Mouse (Mus musculus) heart, embryonic 10.5 days (tissue): ENCODE data around the gene Alk. TPM values are rescaled to one million over a fixed set of nuclear protein-coding genes. Genes with fewer than 3 reads are reported as not detected.

Source experiments
- DNase-seq: peaks from one replicate; pipeline ENCODE4 v3.0.0-alpha.2; 2017; ENCODE audit warnings: low spot score
- H3K27ac ChIP-seq: fragments of 300-500 bp; sonication (generic); 2 replicates; pipeline ENCODE4 v1.5.1; 2016; ENCODE audit warnings: mild to moderate bottlenecking
- H3K27me3 ChIP-seq: fragments of 300-500 bp; sonication (generic); 2 replicates; pipeline ENCODE4 v1.6.1; 2016; ENCODE audit warnings: mild to moderate bottlenecking; ENCODE audit not compliant: poor library complexity, insufficient read depth, severe bottlenecking
- H3K36me3 ChIP-seq: fragments of 300-500 bp; sonication (generic); 2 replicates; pipeline ENCODE4 v1.6.1; 2016; ENCODE audit warnings: mild to moderate bottlenecking, moderate library complexity
- H3K4me1 ChIP-seq: fragments of 300-500 bp; sonication (generic); 2 replicates; pipeline ENCODE4 v1.6.1; 2016; ENCODE audit warnings: mild to moderate bottlenecking
- H3K4me3 ChIP-seq: fragments of 300-500 bp; sonication (generic); 2 replicates; pipeline ENCODE4 v1.5.1; 2016; ENCODE audit warnings: mild to moderate bottlenecking, moderate library complexity
- H3K9me3 ChIP-seq: fragments of 300-500 bp; sonication (generic); 2 replicates; pipeline ENCODE4 v1.6.1; 2016; ENCODE audit warnings: mild to moderate bottlenecking, moderate library complexity
- WGBS: fragments of 180-500 bp; shearing (Covaris S2); methylation state at CpG from one replicate; pipeline ENCODE4 v1.1.7; 2016; 5-methylcytosine and 5-hydroxymethylcytosine counted together
- polyA plus RNA-seq: library from polyadenylated mRNA; unstranded; fragments of >200 nt; fragmentation: Nextera tagmentation; extraction: Ambion mirVana; gene quantifications from 2 replicates; pipeline ENCODE4 v1.2.1, GENCODE M21; 2016

The Alk gene
- polyA plus RNA-seq, 1 experiment from 2014 or later, result 0.78 TPM

DNA sequence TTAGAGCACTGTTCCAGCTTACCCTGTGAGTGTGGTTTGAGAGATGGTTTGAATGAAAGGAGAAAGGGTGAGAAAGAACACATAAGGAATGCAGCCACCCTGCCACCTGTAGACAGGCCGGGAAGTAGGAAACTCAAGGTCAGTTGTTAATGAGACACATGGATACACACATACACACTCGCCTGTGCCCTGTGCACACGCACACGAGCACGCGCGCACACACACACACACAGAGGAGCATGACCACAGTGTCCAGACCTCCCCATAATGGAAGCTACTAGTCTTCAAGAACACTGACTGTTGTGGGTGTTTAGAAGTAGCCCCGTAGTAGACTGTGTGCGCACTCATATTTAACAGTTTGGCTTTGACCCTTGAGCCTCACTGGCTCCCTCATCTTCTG, 424.2 kb downstream of the Alk start:
- no peak overlapping the region for H3K27ac ChIP-seq
- no peaks in the 10 kb centered on the region for H3K36me3 ChIP-seq
- DNase-seq, result no peak
- H3K4me1 ChIP-seq, result 0 out of 2 replicates have a peak, but pooled peaks cover 4% of the 10 kb centered on the region
- 94% methylated on average over 9 of the region's 9 CpGs for WGBS
- H3K9me3 ChIP-seq, result no peaks in the 10 kb centered on the region
- no peaks in the 10 kb centered on the region for H3K27me3 ChIP-seq
- H3K4me3 ChIP-seq, result no peak overlapping the region

DNA sequence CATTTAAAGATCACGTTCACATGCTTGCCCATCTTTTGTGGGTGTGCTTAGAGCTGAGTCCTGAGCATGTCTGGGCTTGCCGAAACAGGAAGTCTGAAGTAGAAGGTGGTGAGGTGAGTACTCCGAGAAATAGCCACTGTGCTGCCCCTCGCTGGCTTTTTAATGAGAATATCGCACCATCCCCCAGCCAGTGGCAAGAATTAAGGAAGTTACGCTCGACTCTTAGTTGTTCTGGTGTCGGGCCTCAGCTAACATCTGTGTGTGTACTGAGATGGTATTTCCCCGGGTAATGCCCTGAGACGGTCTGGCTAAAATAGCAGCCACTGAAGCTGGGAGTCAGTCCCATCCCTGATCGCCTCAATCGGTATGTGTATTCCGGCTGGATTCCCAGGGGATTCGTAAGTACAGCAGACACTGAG, 424.7 kb downstream of the Alk start:
- WGBS, result 90% methylated on average over 14 of the region's 14 CpGs
- no peak overlapping the region for H3K4me3 ChIP-seq
- H3K9me3 ChIP-seq, result no peaks in the 10 kb centered on the region
- DNase-seq, result no peak
- no peaks in the 10 kb centered on the region for H3K27me3 ChIP-seq
- H3K36me3 ChIP-seq, result no peaks in the 10 kb centered on the region
- 0 out of 2 replicates have a peak, but pooled peaks cover 4% of the 10 kb centered on the region for H3K4me1 ChIP-seq
- no peak overlapping the region for H3K27ac ChIP-seq

DNA sequence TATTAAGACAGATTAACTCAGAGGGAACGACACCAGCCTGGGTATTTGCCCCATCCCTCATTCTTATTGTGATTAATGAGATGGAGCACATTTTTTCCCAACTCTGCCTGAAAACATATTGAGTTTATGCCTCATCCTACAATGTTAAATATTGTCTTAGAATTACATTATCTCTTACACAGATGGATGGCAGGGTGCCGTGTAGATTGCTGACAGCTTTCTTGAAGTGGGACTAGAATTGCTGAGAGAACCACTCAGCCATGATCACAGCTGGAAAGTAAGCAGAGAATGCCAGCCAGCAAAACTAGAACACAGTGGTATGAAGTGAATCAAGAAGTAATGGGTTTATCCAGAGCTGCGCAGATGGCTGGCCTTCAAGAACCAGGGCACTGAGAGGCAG, 430.6 kb downstream of the Alk start:
- Histone ChIP-seq H3K36me3 (no peaks in the 10 kb centered on the region), H3K27ac (no peak overlapping the region), H3K4me3 (no peak overlapping the region), H3K9me3 (no peaks in the 10 kb centered on the region), H3K27me3 (no peaks in the 10 kb centered on the region; the same call in 1 of the 2 replicates), H3K4me1 (0 out of 2 replicates have a peak, but pooled peaks cover 4% of the 10 kb centered on the region)
- DNase-seq, result peak; percentile 41
- WGBS, result 74% methylated on average over 3 of the region's 3 CpGs

DNA sequence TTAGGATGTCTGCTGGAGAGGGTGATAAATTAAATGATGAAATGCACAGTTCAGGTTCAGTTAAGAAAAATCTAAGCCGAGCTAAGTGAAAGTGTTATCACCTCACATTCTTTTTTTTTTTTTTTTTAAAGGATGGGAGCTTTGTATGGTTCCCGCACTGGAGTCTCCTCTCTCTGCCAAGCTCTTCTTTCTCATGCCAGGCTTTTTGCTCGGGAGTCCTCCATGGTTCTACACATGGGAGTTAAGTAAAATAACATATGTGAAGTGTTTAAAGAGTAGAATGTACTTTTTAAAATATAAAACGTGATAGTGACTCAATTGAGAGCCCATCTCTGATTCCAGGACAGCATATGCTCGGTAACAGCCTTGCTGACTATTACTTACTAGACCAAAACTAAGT, 436.3 kb downstream of the Alk start:
- DNase-seq, result no peak
- H3K27me3 ChIP-seq, result no peaks in the 10 kb centered on the region; the same call in 1 of the 2 replicates
- H3K36me3 ChIP-seq, result no peaks in the 10 kb centered on the region
- H3K27ac ChIP-seq, result no peak overlapping the region
- H3K4me3 ChIP-seq, result no peak overlapping the region
- H3K4me1 ChIP-seq, result no peaks in the 10 kb centered on the region
- 73% methylated on average over 5 of the region's 5 CpGs for WGBS
- no peaks in the 10 kb centered on the region for H3K9me3 ChIP-seq

DNA sequence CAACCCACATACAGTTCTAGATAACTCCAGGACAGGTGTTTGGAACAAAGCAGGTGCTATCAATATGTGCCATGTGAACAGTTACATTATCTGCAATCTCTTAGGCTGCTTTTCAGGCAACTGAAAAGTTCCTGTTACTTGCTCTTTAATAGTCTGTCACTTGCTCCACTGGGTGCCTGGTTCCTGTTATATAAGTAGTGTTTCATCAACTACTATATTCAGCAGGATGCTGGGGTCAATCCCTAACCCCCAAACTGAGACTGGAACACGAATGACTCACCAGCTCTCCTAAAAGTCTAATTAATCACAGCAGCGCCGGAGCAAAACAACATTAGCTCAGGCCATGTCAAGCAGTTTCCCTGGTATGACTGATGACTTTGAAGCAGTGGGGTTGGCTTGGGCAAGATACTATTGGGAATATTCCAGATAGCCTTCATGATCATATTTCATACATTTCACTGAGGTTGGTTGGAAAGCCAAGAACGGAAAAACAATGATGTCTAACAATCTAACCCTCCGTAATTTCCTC, 445.5 kb downstream of the Alk start:
- WGBS, result 70% methylated on average over 5 of the region's 5 CpGs
- Histone ChIP-seq H3K27ac (no peak overlapping the region), H3K9me3 (no peaks in the 10 kb centered on the region), H3K27me3 (no peaks in the 10 kb centered on the region), H3K4me1 (peaks cover 3% of the 10 kb centered on the region; the same call in 1 of the 2 replicates), H3K36me3 (no peaks in the 10 kb centered on the region), H3K4me3 (no peak overlapping the region)
- peak; percentile 28 for DNase-seq

DNA sequence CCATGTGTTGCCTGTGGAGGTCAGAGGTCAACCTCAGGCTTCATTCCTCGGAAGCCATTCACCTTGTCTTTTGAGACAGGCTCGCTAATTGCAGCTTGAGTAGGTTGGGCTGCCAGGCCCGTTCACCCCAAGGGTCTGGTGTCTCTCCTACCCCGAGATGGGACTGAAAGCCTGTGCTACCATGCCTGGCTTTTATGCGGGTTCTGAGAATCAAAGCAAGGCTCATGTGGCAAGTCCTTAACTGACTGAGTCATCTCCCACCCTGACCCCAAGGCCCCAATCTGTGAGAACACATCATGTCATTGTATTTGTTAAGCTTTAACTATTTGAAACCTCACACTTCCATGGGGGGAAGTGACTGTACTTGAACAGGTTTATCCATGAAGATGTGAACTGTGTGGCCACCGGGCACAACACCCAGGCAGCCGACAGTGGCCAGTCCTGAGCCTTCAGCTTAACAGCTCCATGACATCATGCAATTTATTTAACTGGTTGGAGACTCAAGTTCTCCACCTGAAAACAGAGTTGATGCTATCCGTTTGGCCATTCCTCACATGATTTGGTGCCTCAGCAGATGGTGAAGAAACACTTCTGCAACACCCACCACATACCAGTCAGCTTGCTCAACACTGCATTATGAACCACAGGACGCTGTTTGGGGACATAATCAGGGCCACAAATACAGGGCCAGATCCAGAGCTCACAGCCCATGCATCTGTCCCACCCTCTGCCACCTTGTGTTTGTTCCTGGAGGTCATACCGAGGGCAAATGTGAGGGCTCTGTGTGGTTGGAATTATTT, 446.4 kb downstream of the Alk start:
- no peaks in the 10 kb centered on the region for H3K36me3 ChIP-seq
- H3K4me1 ChIP-seq, result peaks cover 3% of the 10 kb centered on the region; the same call in 1 of the 2 replicates
- 70% methylated on average over 10 of the region's 10 CpGs for WGBS
- H3K27ac ChIP-seq, result no peak overlapping the region; the same call in 1 of the 2 replicates
- peak; percentile 60 for DNase-seq
- H3K9me3 ChIP-seq, result no peaks in the 10 kb centered on the region
- no peaks in the 10 kb centered on the region for H3K27me3 ChIP-seq
- no peak overlapping the region for H3K4me3 ChIP-seq

DNA sequence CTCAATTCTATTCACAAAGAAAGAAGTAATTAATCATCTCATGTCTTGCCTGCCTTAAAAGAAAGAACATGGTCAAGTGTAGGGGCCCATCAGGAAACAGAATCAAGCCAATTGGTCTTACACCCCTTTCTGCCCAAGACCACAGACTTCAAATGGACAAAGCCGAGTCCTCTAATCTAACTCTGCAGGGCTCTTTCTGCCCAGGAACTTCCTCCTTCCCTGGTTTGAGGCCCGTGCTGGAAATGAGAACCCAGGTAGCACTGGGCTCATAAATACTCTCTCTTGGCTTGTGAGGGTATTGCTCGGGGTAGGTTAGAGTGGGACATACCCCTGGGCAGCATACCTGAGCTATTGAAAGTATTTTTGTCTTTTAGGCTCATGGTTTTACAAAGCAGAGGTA, 451.4 kb downstream of the Alk start:
- H3K4me3 ChIP-seq, result no peak overlapping the region
- H3K27me3 ChIP-seq, result no peaks in the 10 kb centered on the region
- H3K36me3 ChIP-seq, result no peaks in the 10 kb centered on the region
- 69% methylated on average over 3 of the region's 3 CpGs for WGBS
- H3K27ac ChIP-seq, result no peak overlapping the region
- DNase-seq, result peak; percentile 53
- H3K4me1 ChIP-seq, result no peaks in the 10 kb centered on the region; the same call in 1 of the 2 replicates
- no peaks in the 10 kb centered on the region for H3K9me3 ChIP-seq

DNA sequence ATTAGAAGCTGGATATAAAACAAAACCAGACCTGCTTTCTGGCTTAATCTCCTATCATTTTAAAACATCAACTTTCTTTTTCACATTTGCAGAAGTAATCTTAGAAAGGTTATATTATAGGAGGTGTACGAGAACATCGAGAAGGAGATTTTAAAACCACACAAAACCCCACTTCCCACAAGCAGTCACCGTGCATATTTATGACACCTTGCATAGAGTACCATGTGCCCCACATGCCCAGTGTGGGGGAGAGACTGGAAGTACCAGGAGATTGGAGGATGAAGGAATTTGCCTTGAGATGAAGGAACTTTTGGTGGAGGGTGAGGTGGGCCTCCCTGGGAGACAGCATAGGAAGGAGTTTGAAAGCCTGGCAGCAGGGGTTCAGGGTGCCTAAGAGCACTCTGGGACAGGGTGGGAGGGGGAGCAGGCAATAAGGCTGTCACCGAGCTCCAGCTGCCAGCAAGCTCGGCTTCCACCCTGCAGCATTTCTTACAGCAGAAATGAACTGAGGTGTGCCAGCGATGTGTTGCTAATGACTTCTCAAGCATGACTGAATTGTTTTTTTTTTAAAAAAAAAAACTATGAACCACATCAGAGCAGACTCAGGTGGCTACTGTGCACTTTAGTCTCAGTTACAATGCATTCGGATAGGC, 459.4 kb downstream of the Alk start:
- Histone ChIP-seq H3K27me3 (no peaks in the 10 kb centered on the region; the same call in 1 of the 2 replicates), H3K27ac (no peak overlapping the region), H3K36me3 (no peaks in the 10 kb centered on the region), H3K4me3 (no peak overlapping the region), H3K9me3 (no peaks in the 10 kb centered on the region), H3K4me1 (no peaks in the 10 kb centered on the region)
- DNase-seq, result no peak
- WGBS, result 75% methylated on average over 7 of the region's 7 CpGs

DNA sequence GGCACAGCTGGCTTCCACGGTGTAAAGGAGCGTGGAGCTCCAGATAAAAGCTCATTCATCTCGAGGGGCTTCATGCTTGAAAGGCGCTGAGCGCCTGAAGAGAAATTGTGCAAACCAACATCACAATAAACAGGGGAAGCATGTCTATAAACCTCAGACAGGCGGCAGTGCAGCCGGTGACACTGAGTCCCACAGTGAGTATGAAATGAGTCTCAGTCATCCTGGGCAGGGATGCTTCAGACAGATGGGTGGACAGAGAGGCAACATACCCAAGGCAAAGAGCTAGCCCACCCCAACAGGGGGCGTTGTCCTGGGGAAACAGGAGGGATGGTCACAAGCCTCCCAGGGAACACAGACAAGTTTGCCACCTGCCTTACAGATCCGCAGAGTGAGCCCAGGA, 460.0 kb downstream of the Alk start:
- no peak for DNase-seq
- H3K4me3 ChIP-seq, result no peak overlapping the region
- no peaks in the 10 kb centered on the region for H3K9me3 ChIP-seq
- H3K4me1 ChIP-seq, result no peaks in the 10 kb centered on the region
- H3K27ac ChIP-seq, result no peak overlapping the region
- no peaks in the 10 kb centered on the region; the same call in 1 of the 2 replicates for H3K27me3 ChIP-seq
- no peaks in the 10 kb centered on the region for H3K36me3 ChIP-seq
- 74% methylated on average over 9 of the region's 9 CpGs for WGBS

DNA sequence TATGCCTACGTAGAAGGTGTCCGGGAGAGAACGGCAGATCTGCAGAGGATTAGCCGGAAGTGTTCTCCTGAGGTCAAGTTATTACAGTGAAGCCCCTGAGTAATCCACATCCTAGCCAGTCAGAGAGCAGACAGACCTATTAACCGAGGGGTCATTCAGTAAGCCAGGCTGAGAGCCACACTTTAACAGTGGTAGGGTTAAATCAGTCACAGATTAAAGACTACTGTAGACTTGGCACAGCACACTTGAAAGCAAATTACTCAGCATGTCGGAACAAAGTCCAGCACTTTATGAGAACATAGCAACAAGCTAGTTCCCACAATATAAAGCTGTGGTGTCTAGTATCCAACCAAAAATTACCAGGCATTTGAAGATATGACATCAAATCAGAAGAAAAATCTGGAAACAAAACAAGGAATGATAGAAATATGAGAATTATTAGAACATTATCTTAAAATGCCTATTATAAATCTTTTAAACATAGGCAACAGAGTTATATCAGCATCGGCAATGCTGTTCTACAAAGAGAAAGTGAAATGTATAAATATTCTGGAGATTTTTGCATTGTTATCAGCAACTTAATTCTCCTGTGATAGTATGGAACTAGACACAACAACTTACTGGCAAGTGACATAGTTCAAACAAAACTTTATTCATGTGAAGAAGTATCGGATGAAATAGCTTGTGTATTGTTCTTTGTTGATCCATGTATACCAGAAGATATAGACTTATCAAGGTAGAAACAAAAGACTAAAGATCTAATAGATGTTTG, 472.1 kb downstream of the Alk start:
- H3K4me1 ChIP-seq, result no peaks in the 10 kb centered on the region
- DNase-seq, result no peak
- WGBS, result 85% methylated on average over 8 of the region's 8 CpGs

DNA sequence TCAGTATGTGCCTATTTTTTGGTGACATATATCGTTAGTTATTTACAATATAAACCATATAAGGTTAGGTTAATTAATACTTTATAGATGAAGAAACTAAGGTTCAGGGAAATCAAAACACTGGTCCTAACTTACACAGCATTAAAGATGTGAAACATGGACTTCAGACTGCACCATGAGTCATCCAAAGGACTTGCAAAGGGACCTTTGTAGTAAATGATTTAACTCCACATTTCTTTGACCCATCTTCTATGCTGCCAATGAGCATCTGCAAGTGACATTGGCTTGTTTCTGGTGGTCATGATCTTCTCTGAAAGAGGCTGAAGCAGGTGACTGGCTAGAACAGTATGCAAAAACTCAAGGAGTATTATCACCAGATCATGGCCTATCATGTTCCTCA, 482.8 kb downstream of the Alk start:
- Histone ChIP-seq H3K27ac (no peak overlapping the region), H3K4me3 (no peak overlapping the region), H3K36me3 (no peaks in the 10 kb centered on the region), H3K4me1 (no peaks in the 10 kb centered on the region), H3K27me3 (no peaks in the 10 kb centered on the region), H3K9me3 (no peaks in the 10 kb centered on the region)
- no peak for DNase-seq
- WGBS, result 86% methylated on average over 1 of the region's 1 CpGs

More for the DNA sequence above, 472.1 kb downstream of the Alk start:
- no peak overlapping the region for H3K4me3 ChIP-seq
- H3K27ac ChIP-seq, result no peak overlapping the region
- H3K27me3 ChIP-seq, result no peaks in the 10 kb centered on the region
- no peaks in the 10 kb centered on the region; the same call in 1 of the 2 replicates for H3K9me3 ChIP-seq
- H3K36me3 ChIP-seq, result no peaks in the 10 kb centered on the region

DNA sequence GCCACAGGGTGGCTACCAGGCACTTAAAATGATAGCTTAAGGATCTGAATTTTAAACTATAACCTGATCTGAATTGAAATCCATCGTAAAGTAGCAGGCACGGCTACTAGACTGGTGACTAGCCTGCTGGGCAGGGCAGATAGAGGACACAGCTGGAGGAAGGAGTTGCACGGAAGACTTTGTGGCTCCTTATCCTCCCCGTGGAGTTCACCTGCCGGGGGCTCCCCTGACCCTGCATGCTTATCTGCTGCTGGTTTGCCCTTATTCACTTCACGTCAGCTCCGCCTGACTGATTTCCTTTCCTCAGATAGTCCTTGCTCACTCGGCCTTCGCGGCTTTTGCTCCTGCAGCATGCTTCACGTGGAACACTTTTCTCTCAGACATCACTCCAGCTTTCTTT, 484.1 kb downstream of the Alk start:
- Histone ChIP-seq H3K27me3 (no peaks in the 10 kb centered on the region), H3K27ac (no peak overlapping the region), H3K4me1 (no peaks in the 10 kb centered on the region), H3K4me3 (no peak overlapping the region), H3K9me3 (no peaks in the 10 kb centered on the region), H3K36me3 (no peaks in the 10 kb centered on the region)
- DNase-seq, result no peak
- WGBS, result 55% methylated on average over 11 of the region's 11 CpGs
